Mouse (Mus musculus) adrenal gland, adult 2 months (tissue): ENCODE data around the gene Zswim8. TPM values are rescaled to one million over a fixed set of nuclear protein-coding genes. Genes with fewer than 3 reads are reported as not detected.
"Not testable (repeated sequence)": the region's sequence is repeated elsewhere in the genome, so short reads cannot be mapped to it uniquely, and the experiment has no call there.

Source experiments
- DNase-seq: peaks from one replicate; pipeline ENCODE4 v3.0.0; 2021
- polyA plus RNA-seq: library from polyadenylated mRNA; depleted of rRNA; stranded (reverse); fragments of >200 nt; gene quantifications from 2 replicates; pipeline ENCODE4 v1.2.3, GENCODE M21; 2012
- total RNA-seq, 2 experiments: library from RNA; stranded (reverse); gene quantifications; 2 replicates each; pipeline ENCODE4 v1.2.3; 2021

Zswim8 gene
- total and polyA plus RNA-seq, 3 experiments: 95.8 to 287 (median 128) TPM

- no peak for DNase-seq
These were observed 13.7 kb upstream of the Zswim8 start for GRCm38 (mm10) chr14:20693589-20694101.

GRCm38 (mm10) chr14:20694185-20694883 is 13.0 kb upstream of the Zswim8 start:
- DNase-seq: no peak

GRCm38 (mm10) chr14:20694884-20695760 is 12.2 kb upstream of the Zswim8 start, which contains the start of gene Fut11:
TSS of gene Fut11 (plus strand) at chr14:20694968.
- peak; percentile 93 for DNase-seq

GRCm38 (mm10) chr14:20695761-20696520 is 11.4 kb upstream of the Zswim8 start:
- peak; percentile 43 for DNase-seq

- peak; percentile 48 for DNase-seq
These were observed 10.4 kb upstream of the Zswim8 start for GRCm38 (mm10) chr14:20696986-20697385.

- no peak for DNase-seq
These were observed 8.8 kb upstream of the Zswim8 start for GRCm38 (mm10) chr14:20698515-20698914.

GRCm38 (mm10) chr14:20700362-20700761 is 7.0 kb upstream of the Zswim8 start:
- DNase-seq: no peak

- no peak for DNase-seq
These were observed 5.8 kb upstream of the Zswim8 start for GRCm38 (mm10) chr14:20701554-20701953.

- no peak for DNase-seq
These were observed 5.1 kb upstream of the Zswim8 start for GRCm38 (mm10) chr14:20702096-20702740.

- peak; percentile 94 for DNase-seq
These were observed 4.5 kb upstream of the Zswim8 start, which contains the start of gene Chchd1 for GRCm38 (mm10) chr14:20702741-20703381. TSS of gene Chchd1 (plus strand) at chr14:20703006.

GRCm38 (mm10) chr14:20703461-20703860 is 3.9 kb upstream of the Zswim8 start:
- DNase-seq: not testable (repeated sequence)

- no peak for DNase-seq
These were observed 887 bp downstream of the Zswim8 start for GRCm38 (mm10) chr14:20708239-20708638.

- DNase-seq: no peak
These were observed 6.5 kb downstream of the Zswim8 start for GRCm38 (mm10) chr14:20713832-20714231.

- DNase-seq: no peak
These were observed 11.1 kb downstream of the Zswim8 start for GRCm38 (mm10) chr14:20718443-20718842.

GRCm38 (mm10) chr14:20719767-20720166 is 12.4 kb downstream of the Zswim8 start:
- no peak for DNase-seq

GRCm38 (mm10) chr14:20721371-20721770 is 14.0 kb downstream of the Zswim8 start:
- DNase-seq: no peak

- DNase-seq: no peak
These were observed 15.7 kb downstream of the Zswim8 start for GRCm38 (mm10) chr14:20723006-20723405.

- peak; percentile 74 for DNase-seq
These were observed 16.7 kb downstream of the Zswim8 start for GRCm38 (mm10) chr14:20724043-20724442.

GRCm38 (mm10) chr14:20725660-20726339 is 18.4 kb downstream of the Zswim8 start:
- DNase-seq: no peak

GRCm38 (mm10) chr14:20729871-20730270 is 22.5 kb downstream of the Zswim8 start:
- no peak for DNase-seq
